Mouse (Mus musculus) bone marrow, adult 2 months (tissue): ENCODE measurements around the gene Taf5.

ENCODE experiments used
- CTCF ChIP-seq: fragments of 200-500 bp; IDR thresholded peaks from 2 replicates; pipeline ENCODE4 v1.5.1; 2011; ENCODE audit warnings: low read length, control low read depth; ENCODE audit not compliant: control insufficient read depth, insufficient read depth
- POLR2A ChIP-seq: fragments of 200-500 bp; IDR thresholded peaks from 2 replicates; pipeline ENCODE4 v1.6.1; 2011; ENCODE audit warnings: low read depth, mild to moderate bottlenecking, control low read depth, low read length, borderline replicate concordance; ENCODE audit not compliant: control insufficient read depth

- TF ChIP-seq CTCF (no peak), POLR2A (no peak)
Observed at GRCm38 (mm10) chr19:47104641-47105271, 37.2 kb downstream of the Taf5 start.
